Mouse (Mus musculus) thymus, postnatal 14 days (tissue): ENCODE measurements around the gene R3hdml.

Experiments
- DNase-seq: peaks from one replicate; pipeline ENCODE4 v3.0.0; 2021

R3hdml gene

DNA sequence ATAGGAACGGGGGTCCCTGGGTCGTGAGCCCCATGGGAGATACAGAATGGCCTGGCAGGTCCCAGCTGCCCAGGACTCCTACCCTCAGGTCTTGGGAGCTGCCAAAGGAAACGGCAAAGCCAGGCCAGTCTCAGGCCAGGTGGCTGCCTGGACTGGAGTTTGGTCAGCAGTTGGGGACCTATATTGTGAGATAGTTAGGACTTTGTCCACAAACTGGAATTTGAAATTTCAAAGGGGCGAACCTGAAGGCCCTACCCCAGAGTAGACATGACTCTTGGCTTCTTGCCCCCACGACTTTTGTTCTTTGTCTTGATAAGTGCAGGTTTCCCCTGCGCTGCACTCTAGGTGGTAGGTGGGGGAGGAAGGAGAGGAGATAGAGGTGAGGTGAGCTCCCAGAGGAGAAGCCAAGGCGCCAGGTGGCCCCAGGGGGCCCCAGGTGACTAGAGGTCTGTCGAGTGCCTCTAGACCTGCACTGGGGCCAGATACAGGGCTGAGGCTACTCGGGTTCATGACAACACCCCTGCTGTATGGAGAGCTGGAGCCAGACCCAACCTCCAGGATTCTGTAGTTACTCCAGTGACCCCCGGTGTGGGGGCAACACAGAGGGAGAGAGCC, 49.6 kb downstream of the R3hdml start:
- no peak for DNase-seq

DNA sequence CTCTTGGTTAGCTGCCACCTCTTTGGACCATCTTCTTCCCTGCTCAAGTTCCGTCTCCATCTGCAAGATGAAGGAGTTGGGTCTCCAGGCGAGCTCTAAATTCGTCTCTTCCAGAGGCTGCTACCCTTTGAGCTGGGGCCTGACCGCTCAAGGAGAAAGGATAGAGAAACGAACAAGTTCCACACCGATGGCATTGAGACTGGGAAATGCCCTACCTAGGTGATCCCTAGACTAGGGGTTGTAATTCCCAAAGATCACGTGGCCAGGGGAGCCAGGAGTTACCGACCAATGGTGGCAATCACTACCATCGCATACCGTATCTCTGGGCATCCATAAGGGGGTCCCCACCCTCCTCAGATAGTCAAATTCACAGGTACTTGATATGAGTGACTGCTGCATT, 50.6 kb downstream of the R3hdml start:
- no peak for DNase-seq

DNA sequence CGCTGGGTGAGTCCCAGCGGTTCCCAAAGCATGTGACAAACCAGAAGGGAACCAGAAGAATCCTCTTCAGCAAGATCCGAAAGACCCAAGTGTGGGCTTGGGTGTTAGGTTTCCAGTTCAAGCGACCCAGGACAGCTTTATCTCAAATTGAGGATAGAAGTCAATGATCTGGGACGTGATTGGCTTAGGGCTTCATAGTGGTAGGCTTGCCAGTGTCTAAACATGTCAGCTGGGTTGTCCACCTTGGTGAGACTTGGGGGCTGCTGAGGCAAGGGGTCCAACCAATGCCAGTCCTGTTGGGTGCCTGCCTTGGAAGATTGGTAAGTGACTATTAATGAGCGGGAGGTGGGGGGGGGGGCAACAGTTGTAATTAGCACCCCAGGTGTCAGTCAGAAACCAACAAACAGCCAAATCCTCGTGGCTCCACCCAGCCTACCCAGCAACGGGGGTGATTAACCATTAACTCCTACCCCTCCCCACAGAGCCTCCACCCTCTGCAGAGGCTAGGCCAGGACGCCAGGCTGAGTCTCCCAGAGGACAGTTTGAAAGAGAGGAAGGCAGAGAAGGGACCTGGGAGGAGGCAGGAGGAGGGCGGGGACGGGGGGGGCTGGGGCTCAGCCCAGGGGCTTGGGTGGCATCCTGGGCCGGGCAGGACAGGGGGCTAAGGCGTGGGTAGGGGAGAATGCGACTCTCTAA, 54.7 kb downstream of the R3hdml start:
- no peak for DNase-seq

DNA sequence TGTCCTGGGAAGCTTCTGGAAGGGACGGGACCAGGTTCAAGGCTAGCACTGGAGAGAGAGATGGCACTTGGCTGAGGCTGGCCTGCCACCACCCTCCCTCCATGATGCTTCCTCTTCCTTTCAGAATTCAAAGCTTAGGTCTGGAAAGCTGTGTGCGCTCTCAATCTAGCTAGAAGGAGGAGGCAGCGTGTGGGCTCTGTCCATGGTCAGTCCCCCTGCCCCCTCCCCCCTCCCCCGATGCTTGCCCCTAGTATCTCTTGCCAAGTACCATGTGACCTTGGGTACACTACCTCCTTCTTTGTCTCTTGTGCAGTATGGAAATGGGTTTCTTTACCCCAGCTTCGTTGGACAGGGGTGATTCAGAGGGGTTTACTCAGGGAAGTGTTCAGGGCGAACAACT, 56.7 kb downstream of the R3hdml start:
- no peak for DNase-seq

DNA sequence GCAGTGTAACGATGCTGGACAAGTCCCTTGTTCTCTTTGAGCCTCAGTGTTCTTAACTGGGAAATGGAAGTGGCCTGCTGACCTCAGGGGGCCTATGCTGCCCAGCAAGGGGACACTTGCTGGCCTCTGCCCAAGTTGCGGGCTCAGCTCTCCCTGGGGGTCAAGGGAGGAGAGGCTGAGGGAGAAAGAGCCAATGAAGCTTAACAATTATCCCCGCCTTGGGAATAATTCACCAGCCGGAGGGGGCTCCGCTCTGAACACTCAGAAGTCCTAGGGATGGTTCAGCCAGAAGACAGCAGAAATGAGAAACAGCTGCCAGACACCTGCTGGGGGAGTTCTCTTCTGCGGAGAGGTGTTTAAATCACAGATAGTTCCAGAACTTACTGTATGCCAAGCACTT, 57.7 kb downstream of the R3hdml start:
- no peak for DNase-seq
